Mouse (Mus musculus) liver, postnatal 0 days (tissue): ENCODE measurements at regions not wholly inside any gene's neighbourhood (a gene's known extent, or its start where the extent isn't known, plus 50 kb on each side); places are given as distances from the start of the nearest gene placed in this dataset.

Experiments used
- CTCF ChIP-seq: sonication (generic); IDR thresholded peaks from 2 replicates; pipeline ENCODE4 v1.5.1; 2016; ENCODE audit warnings: antibody characterized with exemption, low read depth
- EP300 ChIP-seq: IDR thresholded peaks from 2 replicates; pipeline ENCODE4 v1.6.1; 2016; ENCODE audit warnings: antibody characterized with exemption, low read depth, mild to moderate bottlenecking

GRCm38 (mm10) chr13:75523293-75524278, 183.0 kb upstream of the Ell2 start:
- no peak for TF ChIP-seq CTCF
- no peak for TF ChIP-seq EP300
